Mouse (Mus musculus) cerebellum, adult 11 months (tissue): ENCODE results near the gene Ppfia2.

Experiments
- DNase-seq: peaks from one replicate; pipeline ENCODE4 v3.0.0; 2022

The Ppfia2 gene

GRCm38 (mm10) chr10:106924334-106924733, 454.2 kb downstream of the Ppfia2 start:
- no peak for DNase-seq

DNA sequence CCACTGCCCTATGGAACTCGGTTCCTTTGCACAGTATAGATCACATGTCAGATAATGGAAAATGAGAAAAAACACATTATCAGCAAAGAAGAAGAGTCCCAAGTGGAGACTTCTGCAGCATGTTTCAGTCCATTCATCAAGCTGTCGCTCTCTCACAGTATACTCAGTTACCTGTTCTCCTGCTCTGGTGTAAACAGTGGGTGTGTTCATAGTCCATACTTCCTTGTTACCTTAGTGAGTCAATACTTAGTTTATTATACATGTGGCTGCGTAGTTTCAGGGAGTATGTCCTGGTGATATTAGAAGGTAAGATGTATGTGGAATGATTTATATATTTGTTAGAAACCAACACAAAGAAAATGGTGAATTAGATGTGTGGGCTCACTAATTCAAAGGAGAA, 454.7 kb downstream of the Ppfia2 start:
- DNase-seq, result no peak

DNA sequence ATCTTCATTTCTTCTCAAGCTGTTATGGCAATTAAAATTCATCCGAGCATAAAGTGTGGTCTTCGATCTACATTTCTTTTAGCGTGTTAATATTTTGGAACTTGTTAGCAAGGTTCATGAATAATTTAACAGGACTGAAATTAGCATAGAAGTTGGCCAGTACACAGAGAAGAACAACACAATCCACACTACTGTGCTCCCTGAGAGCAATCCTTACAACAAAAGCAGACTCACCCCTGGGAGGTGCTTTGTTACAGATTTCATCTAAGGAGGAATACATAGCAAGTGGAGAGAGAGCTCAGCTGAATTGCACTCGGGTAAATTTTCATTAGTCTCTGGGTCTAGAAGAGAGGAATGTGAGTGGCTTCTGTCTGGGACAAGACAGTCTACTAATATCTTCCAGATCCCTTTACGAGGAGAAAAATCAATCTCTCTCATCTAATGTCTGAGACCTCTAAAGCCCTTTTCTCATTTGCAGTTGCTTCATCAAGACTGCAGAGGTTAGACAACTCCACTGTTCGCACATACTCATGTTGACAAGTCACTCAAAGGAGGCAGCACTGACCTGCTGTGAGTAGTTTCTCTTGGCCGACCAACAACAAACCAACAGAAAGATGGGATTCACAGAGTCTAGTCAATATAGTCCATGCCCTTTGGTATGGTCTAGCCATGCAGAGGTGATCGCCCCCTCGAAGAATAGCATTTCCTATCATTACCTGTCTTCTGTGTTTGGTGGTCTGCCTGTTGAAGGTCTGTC, 458.6 kb downstream of the Ppfia2 start:
- no peak for DNase-seq

- no peak for DNase-seq
Measured at GRCm38 (mm10) chr10:106932571-106933073, 462.5 kb downstream of the Ppfia2 start.

DNA sequence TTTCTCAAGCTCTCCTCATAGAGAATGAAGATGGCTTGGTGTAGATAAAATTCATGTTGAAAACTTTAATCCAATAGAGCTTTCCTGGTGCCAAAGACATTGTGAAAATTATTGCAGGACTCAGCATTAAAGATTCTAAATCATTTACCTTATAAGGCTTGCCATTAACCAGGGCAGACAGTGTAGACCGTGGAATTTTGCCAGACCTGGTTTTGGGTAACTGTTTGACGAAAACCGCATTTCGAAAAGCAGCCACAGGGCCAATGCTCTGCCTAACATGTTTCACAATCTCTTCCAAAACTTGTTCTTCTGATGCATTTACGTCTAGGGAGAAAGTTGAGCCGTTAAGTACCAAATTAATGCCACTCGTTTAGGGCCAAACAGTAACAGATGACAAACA, 466.9 kb downstream of the Ppfia2 start:
- no peak for DNase-seq

GRCm38 (mm10) chr10:106938851-106939250, 468.7 kb downstream of the Ppfia2 start:
- DNase-seq, result no peak

- DNase-seq, result no peak
Measured at GRCm38 (mm10) chr10:106939441-106939840, 469.3 kb downstream of the Ppfia2 start.

DNA sequence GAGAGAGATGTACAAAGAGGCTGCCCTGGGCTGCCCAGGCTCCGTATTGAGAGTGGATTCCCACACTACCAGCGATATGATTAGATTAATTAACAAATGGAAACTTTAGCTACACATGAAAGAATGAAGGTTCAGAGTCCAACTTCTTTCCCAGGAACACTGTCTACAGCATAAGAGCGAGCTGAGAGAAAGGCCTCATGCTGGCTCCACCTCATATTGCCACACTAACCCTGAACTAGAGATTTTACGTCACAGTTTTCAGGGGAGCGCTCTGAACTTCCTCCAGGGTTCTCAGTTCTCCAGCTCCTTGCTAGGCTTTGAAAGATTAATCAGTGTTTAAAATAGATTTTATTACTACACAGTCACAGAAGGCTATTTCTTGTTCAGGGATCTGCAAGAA, 471.2 kb downstream of the Ppfia2 start:
- DNase-seq, result no peak

GRCm38 (mm10) chr10:106959026-106959425, 488.9 kb downstream of the Ppfia2 start:
- no peak for DNase-seq

GRCm38 (mm10) chr10:106975193-106976141, 505.3 kb downstream of the Ppfia2 start:
- DNase-seq, result no peak
